Mouse (Mus musculus) midbrain, embryonic 14.5 days (tissue): ENCODE measurements around the gene Usp38. TPM values are rescaled to one million over a fixed set of nuclear protein-coding genes. Genes with fewer than 3 reads are reported as not detected.

Experiments used
- ATAC-seq: fragments of 200-750 bp; cut with Nextera tagmentation; 2 replicates; pipeline ENCODE4 v1.8.0; 2017; ENCODE audit warnings: moderate number of reproducible peaks, moderate library complexity; ENCODE audit not compliant: low FRiP score, low TSS enrichment
- DNase-seq: peaks from one replicate; pipeline ENCODE4 v3.0.0-alpha.2; 2015
- H3K27ac ChIP-seq: fragments of 300-500 bp; sonication (generic); replicated peaks from 2 replicates; pipeline ENCODE4 v1.5.1; 2014; ENCODE audit warnings: mild to moderate bottlenecking, low read depth, low read length, moderate library complexity
- H3K27me3 ChIP-seq: fragments of 300-500 bp; sonication (generic); 2 replicates; pipeline ENCODE4 v1.6.1; 2014; ENCODE audit warnings: low read length, control low read depth, mixed read lengths; ENCODE audit not compliant: control insufficient read depth, insufficient read depth
- H3K36me3 ChIP-seq: fragments of 300-500 bp; sonication (generic); 2 replicates; pipeline ENCODE4 v1.6.1; 2014; ENCODE audit warnings: low read length, control low read depth; ENCODE audit not compliant: control insufficient read depth, insufficient read depth
- H3K4me1 ChIP-seq: fragments of 300-500 bp; sonication (generic); 2 replicates; pipeline ENCODE4 v1.6.1; 2014; ENCODE audit warnings: mild to moderate bottlenecking, antibody characterized with exemption, low read length, control low read depth; ENCODE audit not compliant: control insufficient read depth, insufficient read depth
- H3K4me2 ChIP-seq: fragments of 300-500 bp; sonication (generic); 2 replicates; pipeline ENCODE4 v1.6.1; 2014; ENCODE audit warnings: mild to moderate bottlenecking, low read length, moderate library complexity
- H3K4me3 ChIP-seq: fragments of 300-500 bp; sonication (generic); replicated peaks from 2 replicates; pipeline ENCODE4 v1.5.1; 2014; ENCODE audit warnings: low read depth, low read length
- H3K9ac ChIP-seq: fragments of 300-500 bp; sonication (generic); replicated peaks from 2 replicates; pipeline ENCODE4 v1.6.1; 2014; ENCODE audit warnings: mild to moderate bottlenecking, low read length, moderate library complexity
- H3K9me3 ChIP-seq: fragments of 300-500 bp; sonication (generic); 2 replicates; pipeline ENCODE4 v1.6.1; 2016; ENCODE audit warnings: low read length, control low read depth, mixed read lengths; ENCODE audit not compliant: control insufficient read depth
- WGBS: fragments of 180-500 bp; shearing (Covaris S2); extraction: QIAGEN DNeasy Blood & Tissue Kit; methylation state at CpG from one replicate; pipeline ENCODE4 v1.1.7; 2014; 5-methylcytosine and 5-hydroxymethylcytosine counted together
- polyA plus RNA-seq: library from polyadenylated mRNA; unstranded; fragments of >200 nt; fragmentation: Nextera tagmentation; extraction: Ambion mirVana; gene quantifications from 2 replicates; pipeline ENCODE4 v1.2.1, GENCODE M21; 2014

The Usp38 gene
- polyA plus RNA-seq, 1 experiment from 2014 or later: 27.2 TPM

GRCm38 (mm10) chr8:80971150-80971549 is 43.6 kb downstream of the Usp38 start:
- Histone ChIP-seq H3K27ac (no peak overlapping the region), H3K4me1 (no peaks in the 10 kb centered on the region), H3K27me3 (no peaks in the 10 kb centered on the region), H3K9ac (no peak overlapping the region), H3K36me3 (no peaks in the 10 kb centered on the region), H3K4me3 (no peak overlapping the region), H3K9me3 (no peaks in the 10 kb centered on the region), H3K4me2 (no peak overlapping the region)
- ATAC-seq (no peak), DNase-seq (no peak)
- WGBS: 88% methylated on average over 8 of the region's 9 CpGs

- no peaks in the 10 kb centered on the region for H3K27me3 ChIP-seq
- H3K9me3 ChIP-seq: no peaks in the 10 kb centered on the region
- no peaks in the 10 kb centered on the region for H3K36me3 ChIP-seq
- no peak for ATAC-seq
- H3K9ac ChIP-seq: no peak overlapping the region
- no peak for DNase-seq
- no peak overlapping the region for H3K4me2 ChIP-seq
- H3K4me3 ChIP-seq: no peak overlapping the region
- WGBS: 79% methylated on average over 11 of the region's 11 CpGs
- H3K4me1 ChIP-seq: no peaks in the 10 kb centered on the region
- no peak overlapping the region for H3K27ac ChIP-seq
These were observed 44.6 kb downstream of the Usp38 start for GRCm38 (mm10) chr8:80970000-80970685.

GRCm38 (mm10) chr8:80969423-80969822 is 45.3 kb downstream of the Usp38 start:
- H3K4me3 ChIP-seq: no peak overlapping the region
- WGBS: 92% methylated on average over 5 of the region's 5 CpGs
- ATAC-seq: no peak
- H3K4me2 ChIP-seq: no peak overlapping the region
- no peaks in the 10 kb centered on the region for H3K36me3 ChIP-seq
- H3K9me3 ChIP-seq: no peaks in the 10 kb centered on the region
- no peak overlapping the region for H3K9ac ChIP-seq
- no peak for DNase-seq
- no peaks in the 10 kb centered on the region for H3K27me3 ChIP-seq
- no peak overlapping the region for H3K27ac ChIP-seq
- H3K4me1 ChIP-seq: no peaks in the 10 kb centered on the region

- no peaks in the 10 kb centered on the region for H3K36me3 ChIP-seq
- H3K9ac ChIP-seq: no peak overlapping the region
- no peaks in the 10 kb centered on the region for H3K4me1 ChIP-seq
- ATAC-seq (no peak), DNase-seq (no peak)
- H3K4me3 ChIP-seq: no peak overlapping the region
- H3K27ac ChIP-seq: no peak overlapping the region
- H3K9me3 ChIP-seq: no peaks in the 10 kb centered on the region
- H3K4me2 ChIP-seq: no peak overlapping the region
- H3K27me3 ChIP-seq: no peaks in the 10 kb centered on the region
- WGBS: 91% methylated on average over 3 of the region's 3 CpGs
These were observed 51.6 kb downstream of the Usp38 start for GRCm38 (mm10) chr8:80963095-80963494.

- no peak overlapping the region for H3K4me3 ChIP-seq
- DNase-seq: no peak
- H3K4me2 ChIP-seq: no peak overlapping the region
- H3K36me3 ChIP-seq: no peaks in the 10 kb centered on the region
- H3K27me3 ChIP-seq: no peaks in the 10 kb centered on the region
- H3K27ac ChIP-seq: no peak overlapping the region
- H3K9ac ChIP-seq: no peak overlapping the region
- no peaks in the 10 kb centered on the region for H3K9me3 ChIP-seq
- WGBS: 89% methylated on average over 5 of the region's 5 CpGs
- no peak for ATAC-seq
- H3K4me1 ChIP-seq: no peaks in the 10 kb centered on the region
These were observed 52.1 kb downstream of the Usp38 start for GRCm38 (mm10) chr8:80962592-80962983.

- Histone ChIP-seq H3K9me3 (no peaks in the 10 kb centered on the region), H3K4me1 (no peaks in the 10 kb centered on the region), H3K27me3 (no peaks in the 10 kb centered on the region), H3K27ac (no peak overlapping the region), H3K4me2 (no peak overlapping the region), H3K9ac (no peak overlapping the region), H3K36me3 (no peaks in the 10 kb centered on the region), H3K4me3 (no peak overlapping the region)
- 92% methylated on average over 7 of the region's 7 CpGs for WGBS
- DNase-seq (no peak), ATAC-seq (no peak)
These were observed 52.7 kb downstream of the Usp38 start for GRCm38 (mm10) chr8:80961937-80962591.

- H3K4me1 ChIP-seq: no peaks in the 10 kb centered on the region
- H3K4me3 ChIP-seq: no peak overlapping the region
- H3K27ac ChIP-seq: no peak overlapping the region
- H3K9ac ChIP-seq: no peak overlapping the region
- ATAC-seq: no peak
- H3K36me3 ChIP-seq: no peaks in the 10 kb centered on the region
- H3K9me3 ChIP-seq: 0 out of 2 replicates have a peak, but pooled peaks cover 2% of the 10 kb centered on the region
- H3K27me3 ChIP-seq: no peaks in the 10 kb centered on the region
- no peak for DNase-seq
- H3K4me2 ChIP-seq: no peak overlapping the region
- 83% methylated on average over 4 of the region's 4 CpGs for WGBS
These were observed 53.6 kb downstream of the Usp38 start for GRCm38 (mm10) chr8:80961070-80961609.

GRCm38 (mm10) chr8:80959588-80960268 is 55.0 kb downstream of the Usp38 start:
- no peak overlapping the region for H3K27ac ChIP-seq
- H3K4me2 ChIP-seq: no peak overlapping the region
- H3K9me3 ChIP-seq: peaks cover 8% of the 10 kb centered on the region; the same call in 1 of the 2 replicates
- H3K4me3 ChIP-seq: no peak overlapping the region
- H3K9ac ChIP-seq: no peak overlapping the region
- no peak for ATAC-seq
- H3K4me1 ChIP-seq: no peaks in the 10 kb centered on the region
- H3K36me3 ChIP-seq: no peaks in the 10 kb centered on the region
- no peak for DNase-seq
- 79% methylated on average over 9 of the region's 9 CpGs for WGBS
- no peaks in the 10 kb centered on the region for H3K27me3 ChIP-seq
